Mouse (Mus musculus): ENCODE measurements around the gene Usp18.

Usp18 gene

DNA sequence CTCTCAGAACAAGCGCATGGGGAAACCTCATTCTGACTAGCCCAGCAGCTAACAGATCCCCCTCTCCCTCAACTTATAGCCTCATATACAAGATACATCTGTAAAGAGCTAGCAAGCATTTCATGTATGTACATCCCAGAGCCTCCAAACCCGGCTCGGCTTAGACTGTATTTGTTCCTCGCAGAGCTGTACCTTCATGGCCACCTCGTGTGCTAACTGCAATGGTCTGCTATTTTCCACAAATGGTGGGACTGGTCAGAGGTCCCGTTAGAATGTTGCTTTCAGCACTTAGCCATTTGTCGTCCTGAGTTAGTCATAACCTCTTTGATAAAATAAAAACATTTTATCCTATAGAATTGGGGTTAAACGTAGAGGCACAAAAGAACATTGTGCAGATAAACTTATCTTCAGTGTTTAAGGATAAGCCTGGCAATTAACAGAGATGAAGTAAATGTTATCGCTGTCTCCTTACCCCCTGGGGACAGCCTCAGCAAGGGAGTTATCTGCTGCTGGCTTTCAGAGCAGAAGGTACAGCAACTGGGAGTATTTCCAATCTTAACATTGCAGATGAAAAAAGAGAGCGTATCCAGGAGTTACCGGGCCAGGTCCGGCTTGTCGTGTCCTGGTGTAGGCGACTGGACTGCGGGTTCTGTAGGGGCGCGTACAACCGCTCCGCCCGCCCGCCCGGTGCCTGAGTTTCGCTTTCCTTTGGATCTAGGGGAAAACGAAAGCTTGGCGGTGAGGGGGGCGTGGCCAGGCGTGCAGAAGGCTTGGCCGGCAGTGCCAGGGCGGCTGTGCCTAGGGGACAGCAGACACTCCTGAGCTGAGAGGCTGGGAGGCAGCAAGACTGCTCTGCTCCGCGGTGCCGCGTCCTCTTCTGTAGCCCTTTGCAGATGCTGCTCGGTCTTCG, at the start of gene Usp18:
Gene Usp18 (plus strand): TSS at position 780 of the 910 bp plus-strand sequence.
- Histone ChIP-seq H3K36me3 (ENCODE audit: control insufficient read depth, insufficient read depth, low read length, poor library complexity, severe bottlenecking) (no peaks in the 10 kb centered on the region), H3K27me3 (ENCODE audit: control insufficient read depth, insufficient read depth, low read length, poor library complexity, severe bottlenecking) (no peaks in the 10 kb centered on the region)
- peak; percentile 83 for DNase-seq (ENCODE audit: low read depth, low spot score)

DNA sequence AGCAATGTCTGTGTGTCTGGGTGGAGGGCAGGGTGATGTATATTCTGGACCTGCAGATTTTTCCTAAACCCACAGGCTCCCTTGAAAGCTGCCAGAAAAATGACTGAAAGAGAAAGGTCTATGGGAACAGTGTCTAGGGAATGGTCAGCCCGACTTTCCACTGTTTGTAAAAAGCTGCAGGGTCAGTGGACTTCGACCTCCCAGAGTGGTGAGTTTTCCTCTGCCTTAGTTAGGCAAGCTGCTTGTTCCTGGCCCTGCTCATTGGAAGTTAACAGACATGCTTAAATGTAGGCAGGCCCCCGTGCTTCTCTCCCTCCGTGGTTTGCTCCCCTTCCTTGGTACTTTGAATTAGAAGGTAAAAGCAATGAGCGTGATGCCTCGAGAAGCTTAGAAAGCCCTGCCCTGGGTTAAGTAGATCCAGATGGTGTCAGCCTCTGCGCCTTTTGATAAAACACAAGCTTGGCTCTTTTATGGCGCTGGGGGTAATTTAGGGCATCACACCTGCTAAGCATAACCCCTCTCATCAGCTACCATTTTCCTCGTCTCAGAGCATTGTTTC, 47.8 kb upstream of the Usp18 start:
- peaks cover 1% of the 10 kb centered on the region; the same call in 1 of the 2 replicates for H3K36me3 ChIP-seq (ENCODE audit: control insufficient read depth, insufficient read depth, low read length, poor library complexity, severe bottlenecking)
- DNase-seq (ENCODE audit: low read depth, low spot score), result no peak
- no peaks in the 10 kb centered on the region for H3K27me3 ChIP-seq (ENCODE audit: control insufficient read depth, insufficient read depth, low read length, poor library complexity, severe bottlenecking)

DNA sequence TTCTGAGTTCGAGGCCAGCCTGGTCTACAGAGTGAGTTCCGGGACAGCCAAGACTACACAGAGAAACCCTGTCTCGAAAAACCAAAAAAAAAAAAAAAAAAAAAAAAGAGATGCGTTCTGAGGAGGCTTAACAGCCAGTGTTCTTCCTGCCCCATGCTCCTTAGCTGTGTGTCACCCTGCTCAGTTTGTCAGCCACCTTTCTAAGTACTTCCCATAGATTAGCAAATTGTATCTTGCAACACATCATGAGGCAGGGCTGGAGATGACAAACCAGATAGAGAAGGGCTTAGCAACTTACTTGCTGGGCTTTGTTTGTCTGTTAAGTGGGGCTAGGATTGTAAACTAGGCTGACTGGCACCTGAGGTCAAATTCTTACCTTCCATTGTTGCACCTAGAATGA, 45.2 kb upstream of the Usp18 start:
- no peaks in the 10 kb centered on the region for H3K27me3 ChIP-seq (ENCODE audit: control insufficient read depth, insufficient read depth, low read length, poor library complexity, severe bottlenecking)
- DNase-seq (ENCODE audit: low read depth, low spot score), result no peak
- H3K36me3 ChIP-seq (ENCODE audit: control insufficient read depth, insufficient read depth, low read length, poor library complexity, severe bottlenecking), result peaks cover 1% of the 10 kb centered on the region; the same call in 1 of the 2 replicates

DNA sequence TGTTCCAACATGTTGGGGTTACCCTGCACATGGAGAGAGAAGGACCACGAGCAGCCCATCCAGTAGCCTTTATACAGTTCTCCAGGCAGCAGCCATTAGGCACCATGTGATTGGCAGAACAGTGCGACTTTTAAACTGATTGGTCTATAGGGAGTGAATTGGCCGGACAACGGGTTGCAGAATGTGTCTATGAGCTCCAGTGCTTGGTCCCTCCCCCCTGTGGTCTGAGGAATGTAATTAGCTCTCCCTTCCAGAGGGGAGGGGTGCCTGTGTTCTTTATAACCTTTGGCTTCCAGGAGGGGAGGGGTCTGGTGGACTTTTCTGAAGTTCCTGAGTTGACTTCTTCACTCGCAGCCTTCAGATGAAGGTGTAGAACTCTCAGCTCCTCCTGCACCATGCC, 43.7 kb upstream of the Usp18 start:
- H3K36me3 ChIP-seq (ENCODE audit: control insufficient read depth, insufficient read depth, low read length, poor library complexity, severe bottlenecking), result no peaks in the 10 kb centered on the region
- no peaks in the 10 kb centered on the region for H3K27me3 ChIP-seq (ENCODE audit: control insufficient read depth, insufficient read depth, low read length, poor library complexity, severe bottlenecking)
- no peak for DNase-seq (ENCODE audit: low read depth, low spot score)

DNA sequence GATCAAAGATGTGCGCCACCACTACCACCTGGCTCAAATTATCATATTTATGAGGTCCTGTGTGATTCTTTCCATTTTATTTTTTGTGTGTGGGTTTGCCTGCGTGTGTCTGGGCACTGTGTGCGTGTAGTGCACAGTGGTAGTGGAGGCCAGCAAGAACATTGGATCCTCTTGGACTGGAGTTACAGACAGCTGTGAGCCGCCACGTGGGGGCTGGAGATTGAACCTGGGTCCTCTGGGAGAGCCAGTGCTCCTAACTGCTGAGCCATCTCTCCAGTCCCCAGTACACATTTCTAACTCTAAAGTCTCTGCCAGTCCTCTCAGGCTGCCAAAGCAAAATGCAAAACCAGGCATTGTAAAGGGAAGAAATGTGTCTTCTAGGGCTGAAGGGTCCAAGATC, 39.2 kb upstream of the Usp18 start:
- Histone ChIP-seq H3K36me3 (ENCODE audit: control insufficient read depth, insufficient read depth, low read length, poor library complexity, severe bottlenecking) (no peaks in the 10 kb centered on the region), H3K27me3 (ENCODE audit: control insufficient read depth, insufficient read depth, low read length, poor library complexity, severe bottlenecking) (no peaks in the 10 kb centered on the region)
- DNase-seq (ENCODE audit: low read depth, low spot score), result no peak

DNA sequence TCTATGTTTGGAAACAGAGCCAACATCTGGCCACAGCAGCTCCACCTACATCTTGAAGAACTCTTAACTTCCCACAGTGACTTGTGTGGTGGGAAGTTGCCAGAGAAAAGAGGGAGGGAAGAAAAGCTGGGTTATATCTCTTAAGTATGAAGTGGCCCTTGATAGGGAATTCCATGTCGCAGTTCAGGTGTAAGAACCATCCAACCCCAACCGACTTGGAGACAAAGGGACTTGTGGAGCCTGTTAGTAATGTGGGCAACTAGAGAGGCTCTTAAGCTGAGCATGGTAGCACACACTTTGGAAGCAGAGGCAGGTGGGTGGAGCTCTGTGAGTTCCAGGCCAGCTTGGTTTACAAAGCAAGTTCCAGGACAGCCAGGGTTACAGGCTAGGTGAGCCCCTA, 36.1 kb upstream of the Usp18 start:
- no peak for DNase-seq (ENCODE audit: low read depth, low spot score)
- Histone ChIP-seq H3K27me3 (ENCODE audit: control insufficient read depth, insufficient read depth, low read length, poor library complexity, severe bottlenecking) (no peaks in the 10 kb centered on the region), H3K36me3 (ENCODE audit: control insufficient read depth, insufficient read depth, low read length, poor library complexity, severe bottlenecking) (no peaks in the 10 kb centered on the region)

DNA sequence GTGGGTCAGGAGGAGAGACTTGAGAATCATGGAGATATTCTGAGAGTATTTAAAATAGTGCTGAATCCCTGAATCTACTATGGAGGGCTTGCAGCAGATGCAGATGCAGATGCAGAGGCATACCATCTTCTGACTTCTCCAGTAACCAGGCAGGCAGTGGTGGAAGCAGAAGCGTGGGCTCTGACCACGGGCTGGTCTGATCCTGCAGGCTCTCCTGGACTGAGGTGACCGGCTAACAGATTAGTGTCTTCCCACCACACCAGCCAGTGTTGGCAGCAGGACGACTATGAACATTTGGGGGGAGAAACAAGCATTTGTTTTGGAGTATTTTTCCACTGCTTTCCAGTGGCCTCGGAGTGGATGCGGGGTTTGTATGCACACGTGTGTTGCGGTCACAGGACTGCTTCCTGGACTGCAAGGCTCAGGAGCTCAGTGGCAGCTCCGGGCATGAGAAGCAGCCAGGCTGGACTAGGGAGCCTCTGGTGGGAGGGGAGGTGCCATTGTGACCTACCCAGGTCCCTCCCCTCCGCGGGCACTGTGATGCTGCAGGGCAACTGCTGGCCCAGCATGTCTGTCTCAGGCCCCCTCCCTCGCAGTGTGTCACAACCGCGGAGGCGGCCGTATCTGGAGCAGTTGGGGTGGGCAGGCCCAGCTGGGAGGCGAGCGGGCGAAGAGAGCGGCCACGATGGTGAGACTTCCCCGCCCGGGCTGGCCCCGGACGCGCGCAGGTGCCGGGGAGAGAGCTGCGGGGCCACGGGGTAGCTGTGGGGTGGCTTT, 35.4 kb upstream of the Usp18 start, which contains the start of gene Tuba8:
Gene Tuba8 (plus strand): TSS at position 548 of the 777 bp plus-strand sequence.
- Histone ChIP-seq H3K27me3 (ENCODE audit: control insufficient read depth, insufficient read depth, low read length, poor library complexity, severe bottlenecking) (no peaks in the 10 kb centered on the region), H3K36me3 (ENCODE audit: control insufficient read depth, insufficient read depth, low read length, poor library complexity, severe bottlenecking) (no peaks in the 10 kb centered on the region)
- peak; percentile 15 for DNase-seq (ENCODE audit: low read depth, low spot score)

DNA sequence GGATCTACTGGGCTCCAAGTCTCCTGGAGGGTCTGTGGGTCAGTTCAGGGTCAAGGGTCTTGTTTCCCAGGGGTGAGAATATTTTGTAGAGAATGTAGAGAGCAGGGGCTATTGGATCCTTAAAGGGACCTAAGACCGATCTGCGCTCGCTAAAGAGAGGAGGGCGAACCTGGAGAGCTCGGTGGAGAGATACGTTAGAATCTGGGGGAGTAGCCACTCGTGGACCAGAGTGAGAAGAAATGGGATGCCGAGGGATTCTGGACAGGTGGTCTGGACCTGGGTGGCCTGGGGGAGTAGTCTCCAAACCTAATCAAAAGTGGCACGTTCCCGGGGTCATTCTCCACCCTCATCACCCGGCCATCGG, 34.8 kb upstream of the Usp18 start:
- Histone ChIP-seq H3K36me3 (ENCODE audit: control insufficient read depth, insufficient read depth, low read length, poor library complexity, severe bottlenecking) (no peaks in the 10 kb centered on the region), H3K27me3 (ENCODE audit: control insufficient read depth, insufficient read depth, low read length, poor library complexity, severe bottlenecking) (no peaks in the 10 kb centered on the region)
- no peak for DNase-seq (ENCODE audit: low read depth, low spot score)

DNA sequence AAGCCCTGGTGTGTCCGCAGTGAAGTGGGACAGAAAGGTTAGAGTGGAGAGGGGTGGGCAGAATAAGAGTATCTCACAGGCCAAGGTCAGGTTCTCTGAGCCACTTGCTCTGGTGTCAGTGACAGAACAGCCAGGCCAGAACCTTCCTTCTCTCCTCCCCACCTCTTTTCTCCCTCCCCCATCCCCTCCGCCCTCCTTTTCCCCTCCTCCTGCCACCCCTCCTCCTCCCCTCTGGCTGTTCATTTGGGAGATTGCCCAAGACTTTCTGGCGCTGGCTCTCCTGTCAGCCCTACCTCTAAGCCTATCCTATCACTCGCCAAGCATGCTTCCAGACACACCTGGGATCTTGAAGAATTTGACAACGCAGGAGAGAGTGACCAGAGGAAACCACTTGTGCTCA, 34.0 kb upstream of the Usp18 start:
- Histone ChIP-seq H3K36me3 (ENCODE audit: control insufficient read depth, insufficient read depth, low read length, poor library complexity, severe bottlenecking) (no peaks in the 10 kb centered on the region), H3K27me3 (ENCODE audit: control insufficient read depth, insufficient read depth, low read length, poor library complexity, severe bottlenecking) (no peaks in the 10 kb centered on the region)
- no peak for DNase-seq (ENCODE audit: low read depth, low spot score)

DNA sequence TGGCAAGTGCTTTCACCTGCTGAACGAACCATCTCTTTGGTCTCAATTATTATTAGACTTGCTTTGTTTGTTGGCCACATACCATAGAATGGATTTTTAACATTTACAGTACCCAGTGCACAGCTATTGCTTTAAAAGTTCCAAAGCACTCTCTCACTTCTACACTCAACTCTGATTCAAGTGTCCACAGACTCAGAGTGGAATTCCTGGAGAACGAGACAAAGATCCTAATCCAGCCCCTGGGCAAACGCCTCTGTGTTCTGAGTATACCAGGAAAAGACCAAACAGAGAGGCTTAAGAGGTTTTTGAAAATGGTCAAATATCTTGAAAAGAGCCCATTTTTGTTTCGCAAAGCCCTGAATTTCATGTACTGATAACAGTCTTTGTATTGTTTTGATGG, 32.7 kb upstream of the Usp18 start:
- Histone ChIP-seq H3K27me3 (ENCODE audit: control insufficient read depth, insufficient read depth, low read length, poor library complexity, severe bottlenecking) (no peaks in the 10 kb centered on the region), H3K36me3 (ENCODE audit: control insufficient read depth, insufficient read depth, low read length, poor library complexity, severe bottlenecking) (no peaks in the 10 kb centered on the region)
- no peak for DNase-seq (ENCODE audit: low read depth, low spot score)

DNA sequence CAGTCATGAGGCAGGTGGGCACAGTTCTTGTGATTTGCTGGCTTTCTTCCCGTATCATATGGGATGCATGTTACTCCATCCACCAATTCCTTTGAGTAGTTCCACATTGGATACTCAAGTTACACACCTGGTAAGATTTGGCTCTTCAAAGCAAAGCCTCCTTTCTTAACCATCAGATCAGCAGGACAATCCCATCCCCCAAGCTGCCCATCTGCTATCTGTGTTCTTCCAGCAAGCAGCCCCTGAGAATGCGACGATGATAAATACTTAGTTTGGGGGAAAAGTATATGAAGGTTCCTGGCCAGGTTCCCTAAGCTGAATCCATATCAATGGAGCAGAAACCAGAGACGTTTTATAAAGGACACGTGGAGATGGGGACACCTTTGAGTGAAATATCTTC, 31.5 kb upstream of the Usp18 start:
- no peaks in the 10 kb centered on the region for H3K36me3 ChIP-seq (ENCODE audit: control insufficient read depth, insufficient read depth, low read length, poor library complexity, severe bottlenecking)
- no peaks in the 10 kb centered on the region for H3K27me3 ChIP-seq (ENCODE audit: control insufficient read depth, insufficient read depth, low read length, poor library complexity, severe bottlenecking)
- DNase-seq (ENCODE audit: low read depth, low spot score), result no peak

DNA sequence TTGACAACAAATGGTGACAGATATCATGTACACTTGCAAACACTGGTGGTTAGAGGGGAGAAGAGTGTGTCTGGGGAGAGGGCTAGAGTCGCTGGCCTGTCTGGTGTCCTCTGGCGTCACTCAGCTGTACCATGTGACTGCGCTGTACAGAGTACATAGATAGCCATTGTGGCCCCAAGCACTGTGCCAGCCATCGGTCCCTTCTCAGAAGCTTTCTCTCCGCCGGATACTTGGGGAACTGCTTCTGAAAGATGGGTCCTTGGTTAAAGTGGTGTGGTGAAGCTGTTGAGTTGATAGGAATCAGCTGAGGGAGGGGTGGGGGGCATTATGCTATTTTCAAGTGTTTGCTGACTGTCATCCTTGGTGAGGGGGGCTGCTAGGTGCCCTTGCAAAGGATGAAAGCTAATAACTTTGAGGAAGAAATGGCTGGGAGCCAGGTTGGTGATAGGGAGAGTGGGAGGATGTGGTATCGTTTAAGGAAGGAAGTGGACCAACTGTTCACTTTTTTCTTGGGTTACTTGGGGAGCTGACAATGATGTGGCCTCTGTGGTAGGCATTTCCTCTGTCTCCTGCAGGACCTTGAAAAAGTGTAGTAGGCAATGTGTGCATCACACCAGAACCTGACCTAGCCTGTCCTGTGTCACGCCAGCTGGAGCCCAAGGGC, 30.9 kb upstream of the Usp18 start:
- no peak for DNase-seq (ENCODE audit: low read depth, low spot score)
- Histone ChIP-seq H3K36me3 (ENCODE audit: control insufficient read depth, insufficient read depth, low read length, poor library complexity, severe bottlenecking) (no peaks in the 10 kb centered on the region), H3K27me3 (ENCODE audit: control insufficient read depth, insufficient read depth, low read length, poor library complexity, severe bottlenecking) (no peaks in the 10 kb centered on the region)

DNA sequence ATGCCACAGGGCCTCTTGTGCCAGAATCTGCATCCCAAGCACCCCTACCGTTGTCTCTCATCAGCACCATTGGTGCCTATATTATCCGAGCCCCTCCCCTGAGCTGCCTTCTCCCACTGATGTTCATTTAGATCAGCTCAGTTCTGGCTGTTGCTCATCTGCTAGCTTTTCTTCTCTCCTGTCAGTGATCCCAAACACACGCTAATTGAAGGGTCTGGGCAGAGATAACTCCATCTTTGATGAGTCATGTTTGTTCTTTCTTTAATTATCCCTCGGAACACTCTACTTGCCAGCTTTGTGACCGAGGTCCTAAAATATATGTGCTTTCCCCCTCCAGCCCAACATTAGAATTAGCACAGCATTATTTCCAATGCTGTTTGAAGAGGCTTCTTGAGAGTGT, 30.4 kb upstream of the Usp18 start:
- no peaks in the 10 kb centered on the region for H3K27me3 ChIP-seq (ENCODE audit: control insufficient read depth, insufficient read depth, low read length, poor library complexity, severe bottlenecking)
- DNase-seq (ENCODE audit: low read depth, low spot score), result no peak

DNA sequence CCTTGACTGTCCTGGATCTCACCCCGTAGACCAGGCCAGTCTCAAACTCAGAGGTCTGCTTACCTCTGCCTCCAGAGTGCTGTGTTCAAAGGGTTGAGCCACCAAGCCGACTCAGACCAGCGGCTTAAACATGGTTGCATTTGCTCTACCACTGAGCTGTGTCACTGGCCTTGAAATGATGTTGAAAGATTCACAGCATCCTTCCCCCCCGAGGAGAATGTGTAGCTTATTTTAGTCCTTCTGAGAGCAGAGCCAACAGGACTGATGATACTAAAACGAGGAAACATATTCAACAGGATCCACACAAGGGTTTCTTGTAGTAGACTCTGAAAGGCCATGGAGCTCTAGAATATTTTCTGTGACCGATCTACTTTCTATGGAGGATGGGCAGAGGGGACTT, 29.8 kb upstream of the Usp18 start:
- DNase-seq (ENCODE audit: low read depth, low spot score), result no peak
- H3K27me3 ChIP-seq (ENCODE audit: control insufficient read depth, insufficient read depth, low read length, poor library complexity, severe bottlenecking), result no peaks in the 10 kb centered on the region

More for the DNA sequence above, 30.4 kb upstream of the Usp18 start:
- no peaks in the 10 kb centered on the region for H3K36me3 ChIP-seq (ENCODE audit: control insufficient read depth, insufficient read depth, low read length, poor library complexity, severe bottlenecking)

More for the DNA sequence above, 29.8 kb upstream of the Usp18 start:
- no peaks in the 10 kb centered on the region for H3K36me3 ChIP-seq (ENCODE audit: control insufficient read depth, insufficient read depth, low read length, poor library complexity, severe bottlenecking)

Measured in splenic B cell, adult 2 months (primary cell).